Mouse (Mus musculus): ENCODE measurements at regions not wholly inside any gene's neighbourhood (a gene's known extent, or its start where the extent isn't known, plus 50 kb on each side); places are given as distances from the start of the nearest gene placed in this dataset.

- DNase-seq (ENCODE audit: low spot score in 2 of 2) = no peak
Measured at GRCm38 (mm10) chr9:85380756-85381155, 53.6 kb upstream of the Tent5a start.

GRCm38 (mm10) chr9:85379135-85379534, 52.0 kb upstream of the Tent5a start:
- DNase-seq (ENCODE audit: low spot score in 2 of 2) = no peak

Measured in urinary bladder, postnatal 36 days (tissue).